Mouse (Mus musculus): ENCODE measurements at regions not wholly inside any gene's neighbourhood (a gene's known extent, or its start where the extent isn't known, plus 50 kb on each side); places are given as distances from the start of the nearest gene placed in this dataset.

DNA sequence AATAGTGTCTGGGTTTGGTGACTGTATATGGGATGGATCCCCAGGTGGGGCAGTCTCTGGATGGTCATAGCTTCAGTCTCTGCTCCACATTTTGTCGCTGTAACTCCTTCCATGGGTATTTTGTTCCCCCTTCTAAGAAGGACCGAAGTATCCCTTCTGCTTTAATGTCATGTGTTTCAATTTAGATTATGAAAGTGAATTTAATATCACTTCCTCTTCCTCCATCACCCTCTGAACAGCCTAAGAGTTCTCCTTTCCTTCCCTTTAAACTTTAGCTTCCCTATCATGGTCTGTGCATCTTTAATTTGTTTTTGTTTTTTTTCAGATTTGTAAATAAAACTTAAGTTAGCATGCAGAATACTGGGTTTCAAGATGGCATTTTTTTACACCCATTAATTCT is 211.0 kb upstream of the Phyhipl start:
- Histone ChIP-seq H3K27me3 (replicated peaks; ENCODE audit: control insufficient read depth, insufficient read depth, low read length) (no peaks in the 10 kb centered on the region), H3K4me1 (ENCODE audit: control insufficient read depth, insufficient read depth, low read length) (no peaks in the 10 kb centered on the region), H3K9me3 (ENCODE audit: control insufficient read depth, low read length) (no peaks in the 10 kb centered on the region), H3K9ac (ENCODE audit: low read depth, low read length) (no peak overlapping the region), H3K4me2 (ENCODE audit: low read depth, low read length) (no peak overlapping the region), H3K27ac (ENCODE audit: low read length) (no peak overlapping the region), H3K4me3 (ENCODE audit: low read length) (no peak overlapping the region), H3K36me3 (ENCODE audit: control insufficient read depth, insufficient read depth, low read length) (no peaks in the 10 kb centered on the region)
- no peak for ATAC-seq
- 87% methylated on average over 2 of the region's 2 CpGs for WGBS

DNA sequence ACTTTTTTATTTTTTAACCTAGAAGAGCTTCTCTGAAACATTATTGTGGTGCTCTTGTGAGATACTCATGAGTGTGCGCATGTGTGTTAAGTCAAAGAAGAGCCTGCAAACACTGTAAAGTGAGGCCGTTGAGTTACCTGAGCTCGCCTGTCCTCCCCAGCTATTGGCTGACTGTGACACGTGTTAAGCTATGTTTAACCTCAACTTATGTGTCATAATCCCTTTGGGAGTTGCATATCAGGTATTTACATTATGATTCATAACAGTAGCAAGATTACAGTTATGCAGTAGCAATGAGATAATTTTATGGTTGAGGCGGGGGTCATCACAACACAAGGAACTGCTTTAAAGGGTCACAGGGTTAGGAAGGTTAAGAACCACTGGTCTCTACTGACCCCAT is 208.9 kb upstream of the Phyhipl start:
- H3K4me3 ChIP-seq (ENCODE audit: low read length): no peak overlapping the region
- H3K27ac ChIP-seq (ENCODE audit: low read length): no peak overlapping the region
- H3K9me3 ChIP-seq (ENCODE audit: control insufficient read depth, low read length): no peaks in the 10 kb centered on the region
- no peak overlapping the region for H3K9ac ChIP-seq (ENCODE audit: low read depth, low read length)
- H3K4me1 ChIP-seq (ENCODE audit: control insufficient read depth, insufficient read depth, low read length): no peaks in the 10 kb centered on the region
- H3K27me3 ChIP-seq (replicated peaks; ENCODE audit: control insufficient read depth, insufficient read depth, low read length): no peaks in the 10 kb centered on the region
- WGBS: 79% methylated on average over 5 of the region's 5 CpGs
- no peak for ATAC-seq
- no peaks in the 10 kb centered on the region for H3K36me3 ChIP-seq (ENCODE audit: control insufficient read depth, insufficient read depth, low read length)
- H3K4me2 ChIP-seq (ENCODE audit: low read depth, low read length): no peak overlapping the region

DNA sequence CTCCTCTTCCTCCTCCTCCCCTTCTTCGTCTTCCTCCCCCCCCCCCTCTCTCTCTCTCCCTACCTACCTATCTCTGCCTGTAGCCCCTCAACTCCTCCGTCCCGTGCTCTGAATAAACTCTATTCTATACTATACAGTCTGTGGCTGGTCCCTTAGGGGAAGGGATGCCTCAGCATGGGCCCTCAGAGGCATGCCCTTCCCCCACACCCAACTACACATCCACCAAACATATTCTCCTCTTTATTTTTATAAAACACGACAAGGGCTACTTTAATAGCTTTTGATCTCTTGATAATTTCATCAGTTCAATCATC is 206.2 kb upstream of the Phyhipl start:
- no peak for ATAC-seq
- no peaks in the 10 kb centered on the region for H3K27me3 ChIP-seq (replicated peaks; ENCODE audit: control insufficient read depth, insufficient read depth, low read length)
- 60% methylated on average over 3 of the region's 4 CpGs for WGBS

DNA sequence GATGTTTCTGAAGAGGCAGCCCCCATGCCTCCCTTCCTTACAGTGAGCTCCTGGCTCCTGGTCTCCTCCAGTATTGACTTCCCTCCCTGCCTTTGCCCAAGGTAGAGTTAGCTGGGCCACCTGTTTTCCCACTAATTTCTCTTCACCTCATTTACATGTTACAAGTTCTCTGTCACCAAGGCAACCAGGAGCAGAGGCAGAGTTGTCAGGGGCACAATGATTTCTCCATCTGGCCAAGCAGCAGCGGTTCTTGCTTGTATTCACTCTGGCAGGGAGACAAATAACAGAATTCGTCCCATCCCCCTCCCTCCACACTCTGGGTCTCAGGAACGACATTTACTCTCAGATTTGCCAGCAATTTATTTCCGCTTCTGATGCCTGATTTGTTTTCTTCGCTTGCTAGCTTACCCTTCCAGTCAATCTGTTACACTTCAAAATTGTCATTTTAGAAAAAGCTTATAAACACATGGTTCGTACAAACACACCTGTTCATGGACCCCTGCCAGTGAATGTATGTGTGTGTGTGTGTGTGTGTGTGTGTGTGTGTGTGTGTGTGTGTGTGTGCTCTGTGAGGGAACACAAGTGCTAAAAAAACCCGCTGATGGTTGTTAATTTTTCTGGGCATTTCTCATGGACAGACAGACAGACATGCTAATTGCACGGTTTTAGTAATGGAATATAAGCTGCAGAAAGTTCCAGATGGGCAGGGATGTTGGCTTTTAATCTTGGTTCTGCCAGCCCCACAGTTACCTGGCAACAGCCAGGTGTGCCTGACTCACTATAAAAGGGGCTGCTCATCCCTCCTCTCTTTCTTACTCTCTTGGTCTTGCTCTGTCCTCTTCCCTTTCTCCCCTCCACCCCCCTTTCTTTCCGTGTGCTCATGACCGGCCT is 205.6 kb upstream of the Phyhipl start:
- 41% methylated on average over 10 of the region's 10 CpGs for WGBS
- Histone ChIP-seq H3K4me2 (ENCODE audit: low read depth, low read length) (no peak overlapping the region), H3K36me3 (ENCODE audit: control insufficient read depth, insufficient read depth, low read length) (no peaks in the 10 kb centered on the region), H3K9ac (ENCODE audit: low read depth, low read length) (no peak overlapping the region), H3K27ac (ENCODE audit: low read length) (no peak overlapping the region), H3K4me3 (ENCODE audit: low read length) (no peak overlapping the region), H3K4me1 (ENCODE audit: control insufficient read depth, insufficient read depth, low read length) (no peaks in the 10 kb centered on the region), H3K27me3 (replicated peaks; ENCODE audit: control insufficient read depth, insufficient read depth, low read length) (no peaks in the 10 kb centered on the region), H3K9me3 (ENCODE audit: control insufficient read depth, low read length) (no peaks in the 10 kb centered on the region)
- ATAC-seq: no peak

More for the DNA sequence above, 206.2 kb upstream of the Phyhipl start:
- no peaks in the 10 kb centered on the region for H3K9me3 ChIP-seq (ENCODE audit: control insufficient read depth, low read length)
- no peaks in the 10 kb centered on the region for H3K4me1 ChIP-seq (ENCODE audit: control insufficient read depth, insufficient read depth, low read length)
- no peak overlapping the region for H3K4me3 ChIP-seq (ENCODE audit: low read length)
- no peaks in the 10 kb centered on the region for H3K36me3 ChIP-seq (ENCODE audit: control insufficient read depth, insufficient read depth, low read length)
- H3K4me2 ChIP-seq (ENCODE audit: low read depth, low read length): no peak overlapping the region
- no peak overlapping the region for H3K9ac ChIP-seq (ENCODE audit: low read depth, low read length)
- H3K27ac ChIP-seq (ENCODE audit: low read length): no peak overlapping the region

DNA sequence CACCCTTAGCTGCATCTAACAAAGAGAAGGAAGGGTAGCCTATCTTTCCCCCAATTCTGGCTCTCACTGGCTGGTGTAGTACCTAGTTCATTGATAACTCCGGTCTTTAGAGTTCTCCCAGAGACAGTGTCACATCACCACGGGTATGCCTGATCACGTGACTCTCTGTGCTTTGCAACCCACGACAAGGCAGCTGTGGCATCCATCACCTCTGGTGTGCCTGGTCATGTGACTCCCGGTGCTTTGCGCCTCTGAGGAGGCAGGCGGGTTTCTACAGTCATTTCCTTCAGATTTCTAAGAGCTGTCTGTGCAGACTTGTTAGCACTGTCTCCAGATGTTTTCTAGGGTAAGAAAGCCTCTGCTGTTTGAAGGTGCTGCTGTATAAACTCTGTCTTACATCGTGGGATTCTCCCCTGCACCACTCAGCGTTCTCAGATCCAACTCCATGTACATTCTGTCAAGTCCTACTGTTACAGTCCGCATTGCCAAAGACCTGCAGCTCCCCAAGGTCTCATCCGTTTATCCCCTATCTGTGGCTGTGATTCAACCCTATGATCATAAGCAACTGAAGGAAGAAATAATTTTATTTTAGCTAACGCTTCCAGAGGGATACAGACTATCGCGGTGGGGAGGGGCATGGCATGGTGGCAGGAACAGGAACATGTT is 201.5 kb upstream of the Phyhipl start:
- WGBS: 72% methylated on average over 14 of the region's 14 CpGs
- H3K4me3 ChIP-seq (ENCODE audit: low read length): no peak overlapping the region
- H3K4me1 ChIP-seq (ENCODE audit: control insufficient read depth, insufficient read depth, low read length): no peaks in the 10 kb centered on the region
- H3K27ac ChIP-seq (ENCODE audit: low read length): no peak overlapping the region
- H3K4me2 ChIP-seq (ENCODE audit: low read depth, low read length): no peak overlapping the region
- no peaks in the 10 kb centered on the region for H3K36me3 ChIP-seq (ENCODE audit: control insufficient read depth, insufficient read depth, low read length)
- no peak for ATAC-seq
- H3K27me3 ChIP-seq (replicated peaks; ENCODE audit: control insufficient read depth, insufficient read depth, low read length): no peaks in the 10 kb centered on the region
- H3K9me3 ChIP-seq (ENCODE audit: control insufficient read depth, low read length): no peaks in the 10 kb centered on the region
- H3K9ac ChIP-seq (ENCODE audit: low read depth, low read length): no peak overlapping the region

DNA sequence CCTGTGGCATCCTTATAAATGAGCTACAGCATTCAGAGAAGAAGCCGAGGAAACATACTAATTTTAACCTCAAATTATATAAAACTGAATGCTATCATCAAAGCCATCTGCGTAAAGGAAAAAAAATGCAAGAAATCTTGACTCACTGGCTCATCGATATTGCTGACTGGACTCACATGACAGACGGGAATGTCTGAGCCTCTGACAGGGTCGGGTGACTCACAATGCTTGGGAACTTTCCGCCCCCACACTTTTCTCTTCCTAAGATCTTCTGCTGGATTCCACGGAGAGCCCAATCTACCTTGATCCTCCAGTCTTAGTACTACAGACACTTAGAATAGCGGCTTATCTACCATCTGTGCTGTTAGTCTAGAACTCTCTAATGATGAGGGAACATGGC is 200.2 kb upstream of the Phyhipl start:
- no peaks in the 10 kb centered on the region for H3K36me3 ChIP-seq (ENCODE audit: control insufficient read depth, insufficient read depth, low read length)
- no peak overlapping the region for H3K4me2 ChIP-seq (ENCODE audit: low read depth, low read length)
- no peak overlapping the region for H3K27ac ChIP-seq (ENCODE audit: low read length)
- H3K27me3 ChIP-seq (replicated peaks; ENCODE audit: control insufficient read depth, insufficient read depth, low read length): no peaks in the 10 kb centered on the region
- 89% methylated on average over 8 of the region's 8 CpGs for WGBS
- no peak overlapping the region for H3K9ac ChIP-seq (ENCODE audit: low read depth, low read length)
- no peak for ATAC-seq
- no peaks in the 10 kb centered on the region for H3K9me3 ChIP-seq (ENCODE audit: control insufficient read depth, low read length)
- H3K4me1 ChIP-seq (ENCODE audit: control insufficient read depth, insufficient read depth, low read length): no peaks in the 10 kb centered on the region
- no peak overlapping the region for H3K4me3 ChIP-seq (ENCODE audit: low read length)

DNA sequence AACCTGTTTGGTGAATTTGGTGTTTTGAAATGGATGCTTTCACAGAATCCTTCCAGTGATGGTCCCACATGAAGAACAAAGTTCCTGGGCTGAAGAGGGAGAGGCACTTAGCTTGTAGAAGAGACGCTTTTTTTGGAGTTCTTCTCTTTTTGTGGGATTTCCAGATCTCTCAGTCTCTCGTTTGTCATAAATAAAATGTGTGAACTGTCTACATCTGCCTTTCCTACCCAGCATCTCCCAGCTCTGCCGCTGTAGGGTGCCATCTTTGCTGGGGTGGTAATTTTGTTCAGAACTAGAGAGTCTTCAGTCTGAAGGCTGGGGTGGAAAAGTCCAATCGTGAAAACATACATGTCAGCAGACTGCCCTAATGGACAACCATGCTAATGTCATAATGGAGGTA is 197.8 kb upstream of the Phyhipl start:
- no peak overlapping the region for H3K9ac ChIP-seq (ENCODE audit: low read depth, low read length)
- WGBS: 87% methylated on average over 4 of the region's 4 CpGs
- H3K9me3 ChIP-seq (ENCODE audit: control insufficient read depth, low read length): no peaks in the 10 kb centered on the region
- H3K36me3 ChIP-seq (ENCODE audit: control insufficient read depth, insufficient read depth, low read length): no peaks in the 10 kb centered on the region
- H3K4me3 ChIP-seq (ENCODE audit: low read length): no peak overlapping the region
- no peak for ATAC-seq
- no peaks in the 10 kb centered on the region for H3K4me1 ChIP-seq (ENCODE audit: control insufficient read depth, insufficient read depth, low read length)
- H3K27me3 ChIP-seq (replicated peaks; ENCODE audit: control insufficient read depth, insufficient read depth, low read length): no peaks in the 10 kb centered on the region
- H3K27ac ChIP-seq (ENCODE audit: low read length): no peak overlapping the region
- no peak overlapping the region for H3K4me2 ChIP-seq (ENCODE audit: low read depth, low read length)

DNA sequence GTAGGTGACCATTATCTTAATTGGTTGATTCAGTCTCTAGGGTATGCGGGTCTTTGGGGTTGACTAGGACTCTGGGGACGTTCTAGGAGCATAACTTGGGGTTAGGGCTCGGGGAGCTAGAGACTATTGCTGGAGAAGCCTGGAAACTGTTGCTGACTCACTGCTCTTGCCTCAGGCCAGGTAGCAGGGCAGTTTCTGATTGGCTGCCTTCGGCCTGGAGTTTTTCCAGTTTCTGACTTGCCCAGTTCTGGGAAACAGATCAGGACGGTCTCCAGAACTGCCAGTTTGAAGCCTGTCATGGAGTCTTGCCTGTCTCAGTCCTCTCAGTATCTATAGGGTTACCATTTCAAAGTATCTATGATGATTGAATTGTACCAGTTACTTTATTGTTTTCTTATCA is 192.4 kb upstream of the Phyhipl start:
- no peaks in the 10 kb centered on the region for H3K4me1 ChIP-seq (ENCODE audit: control insufficient read depth, insufficient read depth, low read length)
- WGBS: 91% methylated on average over 5 of the region's 5 CpGs
- no peak overlapping the region for H3K9ac ChIP-seq (ENCODE audit: low read depth, low read length)
- ATAC-seq: no peak
- no peaks in the 10 kb centered on the region for H3K9me3 ChIP-seq (ENCODE audit: control insufficient read depth, low read length)
- no peaks in the 10 kb centered on the region for H3K36me3 ChIP-seq (ENCODE audit: control insufficient read depth, insufficient read depth, low read length)
- no peak overlapping the region for H3K27ac ChIP-seq (ENCODE audit: low read length)
- no peak overlapping the region for H3K4me2 ChIP-seq (ENCODE audit: low read depth, low read length)
- no peak overlapping the region for H3K4me3 ChIP-seq (ENCODE audit: low read length)
- no peaks in the 10 kb centered on the region for H3K27me3 ChIP-seq (replicated peaks; ENCODE audit: control insufficient read depth, insufficient read depth, low read length)

DNA sequence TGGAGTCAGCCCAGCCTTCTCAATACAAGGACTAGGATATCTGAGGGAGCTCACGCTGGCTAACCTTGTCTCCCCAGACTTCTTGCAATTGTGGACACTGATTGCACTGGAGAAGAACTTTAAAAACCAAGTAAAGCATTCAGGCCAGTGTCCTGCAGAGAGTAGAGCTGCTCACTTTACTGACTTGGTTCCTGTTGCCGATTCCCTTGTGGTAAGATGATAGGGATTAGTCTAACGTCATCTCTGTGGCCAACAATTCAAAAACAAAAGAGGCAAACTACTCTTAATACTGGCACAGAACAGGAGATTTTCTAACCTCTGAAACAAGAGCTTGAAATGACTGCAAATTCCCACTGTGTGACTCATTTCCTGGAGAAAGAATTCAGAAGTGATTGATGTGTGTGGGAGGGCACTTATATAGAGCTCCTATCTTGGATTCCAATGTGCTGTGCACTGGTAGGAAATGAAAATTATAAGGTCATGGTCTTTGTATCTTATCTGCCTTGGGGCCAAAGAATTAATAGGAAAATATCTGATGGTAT is 191.6 kb upstream of the Phyhipl start:
- Histone ChIP-seq H3K27ac (ENCODE audit: low read length) (no peak overlapping the region), H3K9ac (ENCODE audit: low read depth, low read length) (no peak overlapping the region), H3K4me3 (ENCODE audit: low read length) (no peak overlapping the region), H3K4me2 (ENCODE audit: low read depth, low read length) (no peak overlapping the region), H3K9me3 (ENCODE audit: control insufficient read depth, low read length) (no peaks in the 10 kb centered on the region), H3K4me1 (ENCODE audit: control insufficient read depth, insufficient read depth, low read length) (no peaks in the 10 kb centered on the region), H3K36me3 (ENCODE audit: control insufficient read depth, insufficient read depth, low read length) (no peaks in the 10 kb centered on the region), H3K27me3 (replicated peaks; ENCODE audit: control insufficient read depth, insufficient read depth, low read length) (no peaks in the 10 kb centered on the region)
- 69% methylated on average over 3 of the region's 3 CpGs for WGBS
- no peak for ATAC-seq

Measured in intestine, embryonic 16.5 days (tissue).